Mouse (Mus musculus) small intestine, adult 2 months (tissue): ENCODE measurements around the gene Arl13b. TPM values are rescaled to one million over a fixed set of nuclear protein-coding genes. Genes with fewer than 3 reads are reported as not detected.

Source experiments
- H3K27ac ChIP-seq: fragments of 200-500 bp; 2 replicates; pipeline ENCODE4 v1.5.1; 2012; ENCODE audit warnings: low read depth, low read length, control low read depth, inconsistent platforms; ENCODE audit not compliant: insufficient read depth
- H3K27me3 ChIP-seq: fragments of 200-500 bp; 2 replicates; pipeline ENCODE4 v1.6.1; 2012; ENCODE audit warnings: mild to moderate bottlenecking, moderate library complexity, low read length, inconsistent platforms; ENCODE audit not compliant: control insufficient read depth, insufficient read depth
- H3K36me3 ChIP-seq: fragments of 200-500 bp; 2 replicates; pipeline ENCODE4 v1.6.1; 2012; ENCODE audit warnings: mild to moderate bottlenecking, low read length, control low read depth, inconsistent platforms; ENCODE audit not compliant: control insufficient read depth, insufficient read depth
- H3K4me1 ChIP-seq: fragments of 200-500 bp; 2 replicates; pipeline ENCODE4 v1.6.1; 2012; ENCODE audit warnings: low read length, inconsistent platforms, mixed read lengths; ENCODE audit not compliant: control insufficient read depth, insufficient read depth, insufficient read length
- H3K4me3 ChIP-seq: fragments of 200-500 bp; 2 replicates; pipeline ENCODE4 v1.5.1; 2012; ENCODE audit warnings: low read depth, mild to moderate bottlenecking, control low read depth, inconsistent platforms, low read length, moderate library complexity
- CTCF ChIP-seq: fragments of 200-500 bp; IDR thresholded peaks from 2 replicates; pipeline ENCODE4 v1.5.1; 2012; ENCODE audit warnings: low read depth, mild to moderate bottlenecking, control low read depth, inconsistent platforms, low read length, moderate library complexity, mixed read lengths; ENCODE audit not compliant: insufficient replicate concordance, insufficient read length; ENCODE audit errors: extremely low read depth
- POLR2A ChIP-seq: fragments of 200-500 bp; IDR thresholded peaks from 2 replicates; pipeline ENCODE4 v1.6.1; 2012; ENCODE audit warnings: low read depth, mild to moderate bottlenecking, control low read depth, inconsistent platforms, low read length, moderate library complexity
- WGBS: fragments of 180-500 bp; shearing (Covaris S2); methylation state at CpG from one replicate; pipeline ENCODE4 v1.1.7; 2018; 5-methylcytosine and 5-hydroxymethylcytosine counted together
- polyA plus RNA-seq: library from polyadenylated mRNA; depleted of rRNA; stranded (reverse); fragments of >200 nt; gene quantifications from 2 replicates; pipeline ENCODE4 v1.2.3, GENCODE M21; 2012; rRNA removed

The Arl13b gene
- polyA plus RNA-seq = 0.81 and 4.9 TPM in 2 replicates

GRCm38 (mm10) chr16:62846498-62847312 is at the start of gene Arl13b:
Gene Arl13b, minus strand, starts transcription at chr16:62847040.
- Histone ChIP-seq H3K4me1 (peaks cover 5% of the 10 kb centered on the region), H3K27ac (peak within 1 kb of the TSS; percentile 14; the same call in 1 of the 2 replicates), H3K27me3 (no peaks in the 10 kb centered on the region), H3K4me3 (peak within 1 kb of the TSS; percentile 95), H3K36me3 (no peaks in the 10 kb centered on the region)
- WGBS = under 1% methylated on average over 52 of the region's 52 CpGs
- TF ChIP-seq POLR2A = peak; percentile 16; the same call in 1 of the 2 replicates
- TF ChIP-seq CTCF = no peak

- no peaks in the 10 kb centered on the region for H3K27me3 ChIP-seq
- no peak overlapping the region for H3K4me3 ChIP-seq
- no peaks in the 10 kb centered on the region for H3K36me3 ChIP-seq
- H3K4me1 ChIP-seq = no peaks in the 10 kb centered on the region
- TF ChIP-seq POLR2A = no peak
- TF ChIP-seq CTCF = no peak
- H3K27ac ChIP-seq = no peak overlapping the region
- WGBS = 74% methylated on average over 3 of the region's 3 CpGs
These were observed 49.0 kb upstream of the Arl13b start for GRCm38 (mm10) chr16:62895824-62896223.

- no peaks in the 10 kb centered on the region for H3K27me3 ChIP-seq
- no peak overlapping the region for H3K4me3 ChIP-seq
- 81% methylated on average over 6 of the region's 6 CpGs for WGBS
- H3K27ac ChIP-seq = no peak overlapping the region
- no peaks in the 10 kb centered on the region for H3K36me3 ChIP-seq
- no peak for TF ChIP-seq CTCF
- TF ChIP-seq POLR2A = no peak
- no peaks in the 10 kb centered on the region for H3K4me1 ChIP-seq
These were observed 27.2 kb upstream of the Arl13b start for GRCm38 (mm10) chr16:62874065-62874464.

GRCm38 (mm10) chr16:62873180-62873579 is 26.3 kb upstream of the Arl13b start:
- Histone ChIP-seq H3K36me3 (no peaks in the 10 kb centered on the region), H3K4me1 (no peaks in the 10 kb centered on the region), H3K4me3 (no peak overlapping the region), H3K27me3 (no peaks in the 10 kb centered on the region), H3K27ac (no peak overlapping the region)
- 74% methylated on average over 4 of the region's 4 CpGs for WGBS
- no peak for TF ChIP-seq CTCF

- Histone ChIP-seq H3K36me3 (no peaks in the 10 kb centered on the region), H3K27me3 (no peaks in the 10 kb centered on the region), H3K4me3 (no peak overlapping the region), H3K4me1 (no peaks in the 10 kb centered on the region), H3K27ac (no peak overlapping the region)
- 75% methylated on average over 5 of the region's 5 CpGs for WGBS
- no peak for TF ChIP-seq POLR2A
- TF ChIP-seq CTCF = no peak
These were observed 25.9 kb upstream of the Arl13b start for GRCm38 (mm10) chr16:62872688-62873117.

GRCm38 (mm10) chr16:62861455-62861854 is 14.6 kb upstream of the Arl13b start:
- no peaks in the 10 kb centered on the region for H3K4me1 ChIP-seq
- TF ChIP-seq POLR2A = no peak
- no peak for TF ChIP-seq CTCF
- no peak overlapping the region for H3K4me3 ChIP-seq
- no peaks in the 10 kb centered on the region for H3K36me3 ChIP-seq
- no peaks in the 10 kb centered on the region for H3K27me3 ChIP-seq
- H3K27ac ChIP-seq = no peak overlapping the region
- WGBS = 61% methylated on average over 6 of the region's 6 CpGs

GRCm38 (mm10) chr16:62860140-62860539 is 13.3 kb upstream of the Arl13b start:
- H3K4me3 ChIP-seq = no peak overlapping the region
- no peaks in the 10 kb centered on the region for H3K36me3 ChIP-seq
- no peaks in the 10 kb centered on the region for H3K27me3 ChIP-seq
- 0 out of 2 replicates have a peak, but pooled peaks cover 1% of the 10 kb centered on the region for H3K4me1 ChIP-seq
- WGBS = 74% methylated on average over 1 of the region's 1 CpGs
- TF ChIP-seq POLR2A = no peak
- TF ChIP-seq CTCF = no peak
- H3K27ac ChIP-seq = no peak overlapping the region

- TF ChIP-seq POLR2A = no peak
- no peak for TF ChIP-seq CTCF
- WGBS = 89% methylated on average over 1 of the region's 1 CpGs
- Histone ChIP-seq H3K27me3 (no peaks in the 10 kb centered on the region), H3K4me1 (peaks cover 3% of the 10 kb centered on the region), H3K27ac (no peak overlapping the region), H3K4me3 (no peak overlapping the region), H3K36me3 (no peaks in the 10 kb centered on the region)
These were observed 11.2 kb upstream of the Arl13b start for GRCm38 (mm10) chr16:62858018-62858417.
